Mouse (Mus musculus) hindlimb bud, embryonic 11.5 days (tissue): ENCODE data around the gene Zfp105.

ENCODE experiments used
- DNase-seq: peaks from one replicate; pipeline ENCODE4 v3.0.0-alpha.2; 2012; ENCODE audit warnings: low read depth, low spot score; ENCODE audit errors: extremely low spot score

Zfp105 gene

DNA sequence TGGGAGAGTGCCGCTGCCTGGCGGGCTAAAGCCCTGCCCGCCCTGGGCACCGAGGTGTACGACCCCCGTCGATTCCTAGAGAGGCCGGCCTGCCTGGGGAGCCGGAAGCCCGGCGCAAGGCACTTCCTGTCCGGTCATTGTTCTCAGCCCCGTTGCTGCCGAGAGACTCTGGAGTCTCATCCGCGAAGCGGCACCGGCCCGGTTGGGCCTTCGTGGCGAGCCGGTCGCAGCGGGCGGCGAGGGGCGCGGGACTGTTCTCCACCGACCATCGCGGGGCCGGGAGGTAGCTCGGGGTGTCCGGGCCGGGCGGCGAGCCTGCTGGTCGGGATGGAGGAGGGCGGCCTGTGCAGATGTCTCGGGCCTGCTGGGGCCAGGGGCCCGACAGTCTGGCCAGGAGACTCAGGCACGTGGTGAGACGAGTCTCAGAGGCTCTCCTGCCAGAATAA lies at the start of gene Zfp105:
Gene Zfp105, plus strand, starts transcription at position 137 of the 446 bp plus-strand sequence.
- peak; percentile 44 for DNase-seq

DNA sequence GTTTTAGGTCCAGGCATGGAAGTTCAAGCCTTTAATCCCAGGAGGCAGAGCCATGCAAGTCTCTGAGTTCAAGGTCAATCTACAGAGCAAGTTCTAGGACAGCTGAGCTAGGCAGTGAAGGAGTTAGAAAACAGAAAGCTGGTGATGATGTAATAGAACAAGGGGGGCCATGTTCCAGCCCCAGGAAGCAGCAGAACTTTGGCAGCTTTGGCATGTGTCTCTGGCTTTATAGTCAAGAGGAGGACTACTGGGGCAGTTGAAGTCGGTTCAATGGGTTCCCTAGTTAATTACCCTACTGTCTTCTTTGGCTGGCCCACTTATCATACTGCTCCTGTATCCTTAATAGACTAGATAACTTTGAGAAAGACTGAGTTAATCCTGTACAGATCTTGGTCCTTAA lies 48.2 kb upstream of the Zfp105 start:
- no peak for DNase-seq

DNA sequence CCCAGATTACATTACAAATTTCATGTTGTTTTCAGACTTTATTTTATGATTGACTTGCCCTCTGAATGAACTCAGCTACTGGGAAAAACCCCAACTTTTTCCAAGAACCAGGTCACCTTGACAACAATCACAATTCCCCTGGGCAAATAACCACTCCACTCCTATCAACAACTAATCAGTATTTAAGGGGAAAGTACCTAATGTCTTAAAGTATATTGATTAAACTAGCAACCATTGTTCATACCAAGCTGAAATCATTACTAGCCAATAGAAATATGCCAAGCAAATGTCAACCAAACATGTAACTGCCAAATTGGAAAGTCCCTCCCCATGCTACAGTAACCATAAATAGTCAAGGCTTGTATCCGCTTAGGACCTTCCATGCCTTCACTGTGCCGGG lies 47.7 kb upstream of the Zfp105 start:
- no peak for DNase-seq

DNA sequence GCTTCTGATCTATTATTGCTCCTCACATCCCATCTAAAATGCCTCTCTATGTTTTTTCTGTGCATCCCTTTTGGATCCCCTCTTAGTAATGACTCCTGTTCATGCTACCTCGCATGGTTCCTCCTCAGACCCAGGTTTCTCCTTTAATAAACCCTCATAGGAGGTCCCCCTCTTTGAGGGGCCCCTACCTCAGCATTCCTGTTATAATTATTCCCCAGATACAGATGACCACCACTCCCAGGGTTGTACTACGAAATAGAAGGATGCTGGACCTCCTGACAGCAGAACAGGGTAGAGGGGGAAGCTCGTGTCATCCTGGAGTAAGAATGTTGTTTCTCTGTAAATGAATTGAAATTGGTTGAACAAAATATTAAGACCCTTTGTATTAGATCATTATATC lies 37.5 kb upstream of the Zfp105 start, which contains the start of gene Zkscan7:
Gene Zkscan7, plus strand, starts transcription at position 301 of the 400 bp plus-strand sequence.
- DNase-seq: no peak

DNA sequence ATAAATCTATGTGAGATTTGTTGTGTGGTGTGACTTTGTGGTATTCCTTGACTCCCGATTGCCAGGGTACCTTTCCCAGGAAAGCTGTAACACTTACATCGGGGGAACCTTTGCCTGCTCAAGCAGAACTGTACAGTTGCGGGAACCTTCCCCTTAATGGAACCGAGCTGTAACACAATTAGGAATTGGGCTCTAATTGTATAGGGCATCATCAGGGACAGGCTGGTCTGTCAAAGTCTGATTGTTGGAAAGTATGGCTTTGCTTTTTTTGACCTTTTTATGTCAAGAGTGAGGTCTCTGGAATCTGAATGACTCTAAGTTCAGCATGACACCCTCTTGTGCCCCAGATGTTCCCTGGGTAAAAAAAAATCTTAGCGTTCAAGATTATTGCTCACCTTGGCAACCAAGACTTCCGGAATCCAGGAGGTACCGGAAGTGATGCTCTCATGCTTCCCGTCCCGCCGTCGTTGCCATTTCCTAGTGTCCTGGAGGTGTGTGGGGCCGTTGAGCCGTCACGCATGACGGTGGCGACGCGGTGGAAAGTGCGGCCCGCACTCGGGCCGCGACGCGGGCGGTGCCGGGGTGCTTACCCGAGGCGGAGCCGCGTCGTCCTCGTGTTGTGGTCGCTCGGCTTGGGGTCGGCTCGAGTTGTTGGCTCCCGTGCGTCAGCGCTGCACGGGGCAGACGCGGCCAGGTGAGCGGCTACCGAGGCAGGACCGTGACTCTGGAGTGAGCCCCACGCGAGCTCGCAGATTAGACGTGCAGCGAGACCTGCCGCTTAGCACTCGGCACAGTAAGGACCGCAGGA lies 36.3 kb upstream of the Zfp105 start:
- no peak for DNase-seq

DNA sequence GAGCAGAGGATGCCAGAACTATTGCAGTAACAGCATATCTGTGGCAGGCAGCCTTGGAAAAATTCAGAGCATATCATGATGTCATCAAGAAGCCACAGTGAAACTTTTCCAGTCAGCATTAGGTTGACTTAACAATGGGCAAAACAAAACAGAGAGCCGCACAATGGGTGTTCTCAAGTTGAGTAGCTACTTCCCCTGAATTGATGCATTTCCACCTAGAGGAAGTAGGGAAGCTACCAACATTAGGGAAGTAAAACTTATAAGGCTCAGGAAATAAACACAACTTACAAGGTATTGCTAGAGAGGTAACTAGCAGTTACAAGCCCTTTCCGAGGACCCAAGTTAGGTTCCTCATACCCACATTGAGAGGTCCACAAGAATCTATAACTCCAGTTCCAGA lies 21.8 kb upstream of the Zfp105 start:
- DNase-seq: no peak

DNA sequence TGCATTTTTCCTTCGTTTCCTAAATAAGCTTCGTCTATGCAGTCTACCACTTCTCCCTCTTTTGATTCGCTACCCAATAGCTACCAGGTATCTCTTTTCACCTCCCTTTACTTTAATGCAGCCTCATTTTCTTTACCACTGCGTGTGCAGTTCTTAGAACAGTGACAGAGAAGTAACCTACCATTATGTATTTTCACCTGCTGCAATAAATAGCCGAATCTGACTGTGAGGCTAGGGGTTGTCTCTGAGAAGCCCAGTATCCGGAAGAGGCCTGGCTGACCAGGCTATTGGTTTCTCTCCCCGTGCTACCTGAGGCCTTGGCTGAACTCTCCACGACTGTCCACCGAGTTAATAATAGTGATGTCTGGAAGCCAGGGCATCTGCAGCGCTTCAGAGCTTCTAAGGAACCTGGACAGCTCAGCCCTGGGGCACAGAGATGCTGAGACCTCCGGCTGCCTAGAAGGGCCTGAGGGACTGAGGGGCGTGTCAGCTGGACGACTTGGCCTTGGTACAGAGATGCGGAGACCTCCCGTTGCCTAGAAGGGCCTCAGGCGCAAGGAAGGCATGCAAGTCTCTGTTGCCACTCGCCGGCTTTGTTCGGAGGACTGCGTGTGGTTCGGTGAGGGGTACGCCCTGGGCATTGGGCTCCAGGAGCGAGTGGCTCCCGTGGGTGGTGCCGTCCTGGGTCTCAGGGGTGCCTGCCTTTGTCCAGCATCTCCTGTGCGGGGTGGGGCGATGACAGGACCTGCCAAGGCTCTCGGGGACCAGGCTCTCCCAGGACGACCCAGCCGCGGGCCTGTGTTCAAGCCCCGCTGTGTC lies 19.9 kb upstream of the Zfp105 start:
- DNase-seq: no peak

DNA sequence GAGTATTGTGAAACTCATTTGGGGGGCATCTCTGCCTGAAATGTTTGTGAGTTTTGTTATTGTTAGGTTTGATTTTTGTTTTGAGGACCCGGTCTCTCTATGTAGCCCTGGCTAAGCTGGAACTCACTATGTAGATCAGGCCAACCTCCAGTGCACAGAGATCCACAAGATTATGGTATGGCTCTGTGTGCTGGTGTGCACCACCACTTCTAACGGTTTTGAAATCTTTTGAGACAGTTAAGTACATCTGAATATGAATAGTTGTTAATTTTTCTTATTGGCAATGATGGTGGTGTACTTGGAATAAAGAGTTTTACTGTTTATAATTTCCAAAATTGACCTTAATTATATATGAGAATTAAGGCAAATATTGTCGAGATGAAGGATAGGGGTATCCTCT lies 436 bp upstream of the Zfp105 start:
- no peak for DNase-seq

DNA sequence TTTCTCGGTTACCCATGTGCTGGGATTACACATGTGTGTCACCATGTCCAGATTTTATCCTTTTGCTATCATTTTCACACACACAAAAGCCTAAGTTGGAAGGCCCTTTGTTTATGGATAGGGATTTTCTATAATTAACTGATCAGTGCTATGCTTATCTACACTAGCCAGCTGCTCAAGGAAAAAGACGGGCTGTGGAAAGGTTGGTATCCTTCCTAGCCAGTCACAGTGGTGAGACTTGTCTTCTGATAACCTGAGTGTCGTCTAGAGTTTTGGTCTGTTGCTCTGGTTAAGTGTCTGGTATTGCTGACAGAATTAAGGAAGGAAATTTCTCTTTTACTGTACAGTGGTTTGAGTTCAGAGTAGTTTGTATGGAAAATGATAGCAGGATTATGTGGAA lies 6.0 kb downstream of the Zfp105 start:
- DNase-seq: no peak

DNA sequence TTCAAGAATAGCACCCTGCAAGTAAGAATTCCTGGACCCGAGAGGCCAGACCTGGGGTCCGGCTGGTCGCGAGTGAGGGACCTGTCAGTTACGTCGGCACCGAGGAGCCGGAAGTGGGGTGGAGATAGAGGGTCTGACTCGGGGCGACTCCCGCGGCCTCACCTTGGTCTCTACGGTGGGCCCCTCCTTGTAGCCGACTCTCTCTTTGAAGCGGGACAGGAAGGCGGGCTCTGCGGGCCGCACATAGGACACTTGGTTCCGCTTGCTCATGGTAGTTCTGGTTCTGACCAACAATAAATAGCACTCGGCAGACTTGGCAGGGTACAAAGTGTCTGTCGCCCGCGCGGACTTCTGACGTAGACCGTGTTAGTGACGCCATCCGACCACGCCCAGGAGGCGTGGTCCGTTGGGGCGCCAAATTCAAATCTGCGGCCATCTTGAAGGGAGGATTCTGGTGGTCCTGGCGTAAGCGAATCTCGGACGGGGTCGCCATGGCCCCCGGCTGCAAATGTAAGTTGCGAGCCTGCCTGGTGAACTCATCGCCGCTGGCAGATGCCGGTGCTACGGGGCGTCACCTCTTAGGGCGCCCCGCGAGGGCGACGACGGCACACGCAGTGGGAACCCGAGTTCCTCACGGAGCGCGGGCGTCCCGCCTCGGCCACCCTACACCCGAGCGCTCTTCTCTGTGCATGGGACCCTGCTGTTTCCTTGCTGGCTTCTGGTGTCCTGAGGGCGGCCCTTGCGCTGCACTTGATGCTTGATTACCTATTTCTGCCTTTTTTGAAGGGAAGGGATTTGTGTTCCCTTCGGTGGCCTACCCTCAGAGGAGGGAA lies 28.0 kb downstream of the Zfp105 start, which contains the start of the genes 1110059G10Rik and Kif15:
Gene 1110059G10Rik, minus strand, starts transcription at position 358 of the 833 bp plus-strand sequence.
Gene Kif15, plus strand, starts transcription at position 404 of the 833 bp plus-strand sequence.
- peak; percentile 97 for DNase-seq
